Mouse (Mus musculus) testis, postnatal 10 days (tissue): ENCODE results near the gene Gnb1l.
A peak's percentile ranks its signal among the peaks of the same experiment; 100 is the strongest.

Experiments
- DNase-seq: peaks from one replicate; pipeline ENCODE4 v3.0.0; 2021; ENCODE audit warnings: low spot score

Gene Gnb1l

GRCm38 (mm10) chr16:18586906-18587546 is 88.5 kb downstream of the Gnb1l start:
- no peak for DNase-seq

GRCm38 (mm10) chr16:18587847-18588737 is 89.6 kb downstream of the Gnb1l start:
- DNase-seq = no peak

- no peak for DNase-seq
Observed at GRCm38 (mm10) chr16:18588738-18589055, 90.2 kb downstream of the Gnb1l start.

GRCm38 (mm10) chr16:18589080-18589621 is 90.6 kb downstream of the Gnb1l start:
- no peak for DNase-seq

- DNase-seq = no peak
Observed at GRCm38 (mm10) chr16:18589804-18590790, 91.6 kb downstream of the Gnb1l start, which contains the start of gene Tbx1. Tbx1 (minus strand) TSS chr16:18590671.

GRCm38 (mm10) chr16:18591047-18592018 is 92.8 kb downstream of the Gnb1l start:
- DNase-seq = peak; percentile 68

- DNase-seq = no peak
Observed at GRCm38 (mm10) chr16:18593930-18594329, 95.4 kb downstream of the Gnb1l start.

GRCm38 (mm10) chr16:18596255-18596654 is 97.7 kb downstream of the Gnb1l start:
- no peak for DNase-seq

GRCm38 (mm10) chr16:18598006-18598405 is 99.5 kb downstream of the Gnb1l start:
- no peak for DNase-seq

- DNase-seq = no peak
Observed at GRCm38 (mm10) chr16:18601447-18601846, 102.9 kb downstream of the Gnb1l start.

GRCm38 (mm10) chr16:18604267-18604701 is 105.8 kb downstream of the Gnb1l start:
- DNase-seq = no peak

- no peak for DNase-seq
Observed at GRCm38 (mm10) chr16:18605705-18606104, 107.2 kb downstream of the Gnb1l start.

- no peak for DNase-seq
Observed at GRCm38 (mm10) chr16:18608226-18608625, 109.7 kb downstream of the Gnb1l start.

GRCm38 (mm10) chr16:18609099-18609498 is 110.6 kb downstream of the Gnb1l start:
- DNase-seq = no peak

- DNase-seq = no peak
Observed at GRCm38 (mm10) chr16:18611752-18612151, 113.2 kb downstream of the Gnb1l start.

- DNase-seq = no peak
Observed at GRCm38 (mm10) chr16:18613301-18613700, 114.8 kb downstream of the Gnb1l start.
